ENCODE assay signal across 10 mouse cellular contexts in genomic region chr2:165951432-165952068, GRCm38 (mm10). TPM values are rescaled to one million over a fixed set of nuclear protein-coding genes. Genes with fewer than 3 reads are reported as not detected.
DNase-seq lines count a peak whose midpoint lies in the region; ATAC-seq and TF ChIP-seq lines count a peak whose summit lies in the region.
"Had no signal": no experiment of that assay in that cellular context is flagged by ENCODE, and none has a peak within 500 bp of the region (broad histone marks: within the 10 kb centered on the region; RNA-seq: fewer than 3 reads in every experiment).

No protein-coding gene starts in this region.

- H3K4me2 ChIP-seq in liver, embryonic 11.5 days = 0 out of 2 replicates have a peak overlapping the region, but pooled peaks have one; percentile 1
- H3K4me2 ChIP-seq: embryonic facial prominence, embryonic 12.5 days; hindbrain, embryonic 15.5 days had no signal

- peaks cover 30% of the 10 kb centered on the region for H3K4me1 ChIP-seq in liver, embryonic 11.5 days (replicated peaks; ENCODE audit: control insufficient read depth, insufficient read depth, low read length)
- peaks cover 15% of the 10 kb centered on the region for H3K4me1 ChIP-seq in bone marrow, adult 2 months (ENCODE audit: control insufficient read depth, insufficient read depth, low read length)
- H3K4me1 ChIP-seq: hindbrain, embryonic 15.5 days had no signal

- TF ChIP-seq POLR2A in bone marrow, adult 2 months (IDR thresholded peaks at IDR 0.05; ENCODE audit: borderline replicate concordance, control insufficient read depth, low read depth, low read length) = peak; percentile 26; the same call in 1 of the 2 replicates

- no peak for ATAC-seq in CD4-positive, CD25-positive, alpha-beta regulatory T cell, adult 4 months
- ATAC-seq in liver, embryonic 11.5 days (replicated peaks; ENCODE audit: low FRiP score) = no peak
- ATAC-seq in inflammation-experienced regulatory T-cells, adult 6 months = no peak

- H3K36me3 ChIP-seq in liver, embryonic 11.5 days (ENCODE audit: control insufficient read depth, insufficient read depth, low read length) = no peaks in the 10 kb centered on the region
- H3K36me3 ChIP-seq: embryonic facial prominence, embryonic 12.5 days; hindbrain, embryonic 15.5 days had no signal

- no peak for TF ChIP-seq CTCF in bone marrow, adult 2 months (IDR thresholded peaks at IDR 0.05; ENCODE audit: control insufficient read depth, insufficient read depth, low read length)

- no peaks in the 10 kb centered on the region for H3K9me3 ChIP-seq in liver, embryonic 11.5 days (ENCODE audit: control insufficient read depth, low read length)
- H3K9me3 ChIP-seq: embryonic facial prominence, embryonic 12.5 days; hindbrain, embryonic 15.5 days had no signal

- H3K4me3 ChIP-seq in liver, embryonic 11.5 days (ENCODE audit: low read depth, low read length) = no peak overlapping the region
- H3K4me3 ChIP-seq in bone marrow, adult 2 months (replicated peaks; ENCODE audit: control insufficient read depth, low read depth, low read length) = no peak overlapping the region
- H3K4me3 ChIP-seq: embryonic facial prominence, embryonic 12.5 days; hindbrain, embryonic 15.5 days had no signal

- WGBS in liver, embryonic 11.5 days = 63% methylated on average over 12 of the region's 12 CpGs
- 8% methylated on average over 12 of the region's 12 CpGs for WGBS in bone marrow, adult 2 months

- no peak overlapping the region for H3K9ac ChIP-seq in liver, embryonic 11.5 days (ENCODE audit: low read depth, low read length)
- H3K9ac ChIP-seq: embryonic facial prominence, embryonic 12.5 days; hindbrain, embryonic 15.5 days had no signal

- DNase-seq in CD4-positive, CD25-positive, alpha-beta regulatory T cell, adult 2 months (ENCODE audit: low read depth, low spot score) = peak; percentile 63
- no peak for DNase-seq in liver, embryonic 11.5 days (ENCODE audit: low spot score)
- DNase-seq in liver = no peak
- peak; percentile 61 for DNase-seq in naive thymus-derived CD4-positive, alpha-beta T cell, adult 2 months (ENCODE audit: low read depth)
- DNase-seq in gastrocnemius, postnatal 10 days = no peak

- H3K27me3 ChIP-seq in liver, embryonic 11.5 days (replicated peaks; ENCODE audit: control insufficient read depth, insufficient read depth, low read length) = no peaks in the 10 kb centered on the region
- H3K27me3 ChIP-seq: embryonic facial prominence, embryonic 12.5 days; hindbrain, embryonic 15.5 days had no signal

- no peak overlapping the region; the same call in 1 of the 2 replicates for H3K27ac ChIP-seq in liver, embryonic 11.5 days (ENCODE audit: low read depth, low read length)
- no peak overlapping the region for H3K27ac ChIP-seq in bone marrow, adult 2 months (ENCODE audit: control insufficient read depth, insufficient read depth, low read depth, low read length, poor library complexity)
- H3K27ac ChIP-seq: embryonic facial prominence, embryonic 12.5 days; hindbrain, embryonic 15.5 days had no signal

RNA-seq across cellular contexts. Expression of gene Ncoa3, which starts 40.9 kb away (rescaled TPM):
- 10 to 100 TPM; 78.6 to 87.5 TPM for polyA plus RNA-seq in CD4-positive, CD25-positive, alpha-beta regulatory T cell, adult 4 months (2017; shearing (Covaris generic))
- polyA plus RNA-seq in liver, embryonic 11.5 days (2014; fragmentation: Nextera tagmentation; extraction: Ambion mirVana) = 15.2 and 16.6 TPM in 2 replicates
- 12.5 and 25.2 TPM in 2 replicates for polyA plus RNA-seq in bone marrow, adult 2 months (2011; ENCODE audit: insufficient read depth, insufficient read length, low replicate concordance, missing spikeins)
- 10 to 100 TPM; 12.2 to 17.2 TPM for total RNA-seq in gastrocnemius, postnatal 10 days (2021)
- 10 to 100 TPM; 36.0 to 74.1 (median 67.4) TPM for polyA plus RNA-seq in inflammation-experienced regulatory T-cells, adult 6 months (2017; shearing (Covaris generic))

RNA-seq across cellular contexts. Expression of gene Zmynd8, which starts 52.7 kb away (rescaled TPM):
- 10 to 100 TPM; 66.6 to 75.4 TPM for polyA plus RNA-seq in CD4-positive, CD25-positive, alpha-beta regulatory T cell, adult 4 months (2017; shearing (Covaris generic))
- polyA plus RNA-seq in liver, embryonic 11.5 days (2014; fragmentation: Nextera tagmentation; extraction: Ambion mirVana) = 49.1 and 55.8 TPM in 2 replicates
- polyA plus RNA-seq in bone marrow, adult 2 months (2011; ENCODE audit: insufficient read depth, insufficient read length, low replicate concordance, missing spikeins) = 34.1 and 75.2 TPM in 2 replicates
- total RNA-seq in gastrocnemius, postnatal 10 days (2021) = 10 to 100 TPM; 29.6 to 30.4 TPM
- polyA plus RNA-seq in inflammation-experienced regulatory T-cells, adult 6 months (2017; shearing (Covaris generic)) = 10 to 100 TPM; 43.3 to 65.6 (median 61.9) TPM

Comparison
In these comparisons a context has a peak if more than half of its experiments do, and no peak if none do; other contexts are left out.
1. DNase-seq: peak in CD4-positive, CD25-positive, alpha-beta regulatory T cell, adult 2 months (single experiment) and naive thymus-derived CD4-positive, alpha-beta T cell, adult 2 months (single experiment); none in liver, embryonic 11.5 days (single experiment), liver (single experiment) and gastrocnemius, postnatal 10 days (single experiment).